Mouse (Mus musculus) myocyte (in vitro differentiated cells): ENCODE measurements at regions not wholly inside any gene's neighbourhood (a gene's known extent, or its start where the extent isn't known, plus 50 kb on each side); places are given as distances from the start of the nearest gene placed in this dataset.

ENCODE experiments used
- CEBPB ChIP-seq: IDR thresholded peaks from 2 replicates; pipeline ENCODE4 v1.6.1; 2011; ENCODE audit warnings: mild to moderate bottlenecking, moderate library complexity; ENCODE audit not compliant: poor library complexity, insufficient read depth, severe bottlenecking
- E2F4 ChIP-seq: IDR thresholded peaks from one replicate; pipeline ENCODE4 v1.6.1; 2011; ENCODE audit warnings: mild to moderate bottlenecking, control low read depth, moderate library complexity; ENCODE audit not compliant: insufficient read depth
- MAX ChIP-seq: IDR thresholded peaks from one replicate; pipeline ENCODE4 v1.6.1; 2011; ENCODE audit warnings: low read depth, mild to moderate bottlenecking, control low read depth
- MYOD1 ChIP-seq, 3 experiments: IDR thresholded peaks; one replicate each; pipeline ENCODE4 v1.6.1; 2011; ENCODE audit warnings: control low read depth in 2 of 3, low read depth in 2 of 3, mild to moderate bottlenecking in 2 of 3, moderate library complexity in 1 of 3; ENCODE audit not compliant: insufficient read length in 2 of 3, control insufficient read depth in 1 of 3
- MYOG ChIP-seq, 3 experiments: IDR thresholded peaks; one replicate each; pipeline ENCODE4 v1.6.1; 2011; ENCODE audit warnings: control low read depth in 2 of 3, low read depth in 2 of 3, mild to moderate bottlenecking in 2 of 3; ENCODE audit not compliant: insufficient read length in 2 of 3, control insufficient read depth in 1 of 3, insufficient read depth in 1 of 3
- POLR2A ChIP-seq: IDR thresholded peaks from one replicate; pipeline ENCODE4 v1.6.1; 2011; ENCODE audit warnings: low read depth, mild to moderate bottlenecking, control low read depth, moderate library complexity; ENCODE audit not compliant: insufficient read length
- POLR2AphosphoS2 ChIP-seq: IDR thresholded peaks from one replicate; pipeline ENCODE4 v1.6.1; 2011; ENCODE audit warnings: low read depth, control low read depth; ENCODE audit not compliant: insufficient read length
- REST ChIP-seq: IDR thresholded peaks from one replicate; pipeline ENCODE4 v1.6.1; 2011; ENCODE audit warnings: mild to moderate bottlenecking, control low read depth, moderate library complexity; ENCODE audit not compliant: insufficient read depth, insufficient read length
- SRF ChIP-seq: IDR thresholded peaks from one replicate; pipeline ENCODE4 v1.6.1; 2011; ENCODE audit warnings: low read depth; ENCODE audit not compliant: control insufficient read depth, insufficient read length
- TCF12 ChIP-seq: IDR thresholded peaks from one replicate; pipeline ENCODE4 v1.6.1; 2011; ENCODE audit warnings: mild to moderate bottlenecking, control low read depth; ENCODE audit not compliant: poor library complexity, insufficient read depth, severe bottlenecking
- TCF3 ChIP-seq: IDR thresholded peaks from one replicate; pipeline ENCODE4 v1.6.1; 2011; ENCODE audit warnings: low read depth, control low read depth; ENCODE audit not compliant: insufficient read length
- USF1 ChIP-seq: IDR thresholded peaks from one replicate; pipeline ENCODE4 v1.6.1; 2011; ENCODE audit warnings: low read depth, mild to moderate bottlenecking, control low read depth, moderate library complexity

DNA sequence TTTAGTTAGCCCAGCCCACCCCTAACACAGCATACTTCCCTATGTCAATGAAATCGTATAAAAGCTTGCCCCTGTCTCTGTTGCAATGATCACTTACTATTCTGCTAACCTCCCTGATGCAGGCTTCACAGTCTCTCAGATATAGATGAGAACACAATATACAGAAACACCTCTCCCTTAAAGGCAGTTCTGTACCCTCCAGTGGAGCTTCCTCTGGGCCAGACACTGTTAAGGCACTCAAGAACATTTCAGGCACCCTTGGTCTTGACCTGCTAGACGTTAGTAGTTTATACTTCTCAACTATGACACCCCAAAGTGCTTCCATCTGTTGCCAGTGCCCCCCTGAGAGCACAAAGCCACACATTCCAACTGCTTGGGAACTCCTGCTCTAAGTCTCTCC lies 61.9 kb upstream of the Dynlrb2 start:
- TF ChIP-seq MYOG (IDR thresholded peaks at IDR 0.05; ENCODE audit: control insufficient read depth in 1 of 3, insufficient read depth in 1 of 3, insufficient read length in 2 of 3, low read depth in 2 of 3) (no peak), USF1 (no peak), POLR2A (no peak), E2F4 (no peak), REST (no peak), TCF3 (no peak), TCF12 (no peak), CEBPB (no peak), POLR2AphosphoS2 (no peak), MYOD1 (IDR thresholded peaks at IDR 0.05; ENCODE audit: control insufficient read depth in 1 of 3, insufficient read length in 2 of 3, low read depth in 2 of 3) (no peak), MAX (no peak), SRF (no peak)
